Mouse (Mus musculus) layer of hippocampus, adult 8-10 months (tissue): Measurements from ENCODE around the gene Cpd. TPM values are rescaled to one million over a fixed set of nuclear protein-coding genes. Genes with fewer than 3 reads are reported as not detected.
"Not testable (repeated sequence)": the region's sequence is repeated elsewhere in the genome, so short reads cannot be mapped to it uniquely, and the experiment has no call there.

Source experiments
- DNase-seq, 2 experiments: peaks; one replicate each; pipeline ENCODE4 v3.0.0; 2022; ENCODE audit warnings: low spot score in 2 of 2
- total RNA-seq, 4 experiments: library from RNA; stranded (reverse); gene quantifications; 2 replicates each; pipeline ENCODE4 v1.2.4; 2022

Gene Cpd
- total RNA-seq, 4 experiments from 2014 or later, result 62.5 to 68.6 (median 64.4) TPM

- no peak for DNase-seq
Observed at GRCm38 (mm10) chr11:76847354-76847753, 536 bp upstream of the Cpd start.

GRCm38 (mm10) chr11:76846011-76846877 lies 574 bp downstream of the Cpd start:
- DNase-seq, result no peak

- peak in 1 of 2 experiments; percentile 13 for DNase-seq
Observed at GRCm38 (mm10) chr11:76845275-76845980, 1.4 kb downstream of the Cpd start.

- DNase-seq, result no peak
Observed at GRCm38 (mm10) chr11:76838573-76838972, 8.2 kb downstream of the Cpd start.

- no peak for DNase-seq
Observed at GRCm38 (mm10) chr11:76836317-76836716, 10.5 kb downstream of the Cpd start.

- DNase-seq, result no peak
Observed at GRCm38 (mm10) chr11:76835868-76836267, 10.9 kb downstream of the Cpd start.

GRCm38 (mm10) chr11:76834665-76835064 lies 12.2 kb downstream of the Cpd start:
- DNase-seq, result no peak

GRCm38 (mm10) chr11:76824885-76825265 lies 21.9 kb downstream of the Cpd start:
- no peak for DNase-seq

GRCm38 (mm10) chr11:76824238-76824884 lies 22.5 kb downstream of the Cpd start:
- no peak for DNase-seq

- DNase-seq, result no peak
Observed at GRCm38 (mm10) chr11:76823641-76824040, 23.2 kb downstream of the Cpd start.

- DNase-seq, result no peak
Observed at GRCm38 (mm10) chr11:76821353-76821752, 25.5 kb downstream of the Cpd start.

GRCm38 (mm10) chr11:76817664-76818063 lies 29.2 kb downstream of the Cpd start:
- DNase-seq, result no peak

- no peak for DNase-seq
Observed at GRCm38 (mm10) chr11:76810706-76811495, 35.9 kb downstream of the Cpd start.

GRCm38 (mm10) chr11:76809450-76809849 lies 37.4 kb downstream of the Cpd start:
- DNase-seq, result peak; percentile 34 to 38

- no peak for DNase-seq
Observed at GRCm38 (mm10) chr11:76808550-76808949, 38.3 kb downstream of the Cpd start.

- DNase-seq, result no peak
Observed at GRCm38 (mm10) chr11:76807007-76807679, 39.7 kb downstream of the Cpd start.

GRCm38 (mm10) chr11:76806026-76806425 lies 40.8 kb downstream of the Cpd start:
- no peak for DNase-seq

GRCm38 (mm10) chr11:76805072-76805471 lies 41.7 kb downstream of the Cpd start:
- not testable (repeated sequence) for DNase-seq

- no peak for DNase-seq
Observed at GRCm38 (mm10) chr11:76803266-76803665, 43.6 kb downstream of the Cpd start.

GRCm38 (mm10) chr11:76797236-76797635 lies 49.6 kb downstream of the Cpd start:
- no peak for DNase-seq

- DNase-seq, result no peak
Observed at GRCm38 (mm10) chr11:76795326-76795725, 51.5 kb downstream of the Cpd start.
